Mouse (Mus musculus): ENCODE results near the gene Gm11985.

- no peak for TF ChIP-seq FLI1 (IDR thresholded peaks at IDR 0.05; ENCODE audit: low read length)
- no peak for TF ChIP-seq GATA1 (IDR thresholded peaks at IDR 0.05; ENCODE audit: borderline replicate concordance, low read length)
Measured at GRCm38 (mm10) chr11:7179276-7179675, 9.1 kb downstream of the Gm11985 start.

Data from megakaryocyte, embryonic 14.5 days (primary cell).